Mouse (Mus musculus): ENCODE measurements around the gene Dyrk1a.

DNA sequence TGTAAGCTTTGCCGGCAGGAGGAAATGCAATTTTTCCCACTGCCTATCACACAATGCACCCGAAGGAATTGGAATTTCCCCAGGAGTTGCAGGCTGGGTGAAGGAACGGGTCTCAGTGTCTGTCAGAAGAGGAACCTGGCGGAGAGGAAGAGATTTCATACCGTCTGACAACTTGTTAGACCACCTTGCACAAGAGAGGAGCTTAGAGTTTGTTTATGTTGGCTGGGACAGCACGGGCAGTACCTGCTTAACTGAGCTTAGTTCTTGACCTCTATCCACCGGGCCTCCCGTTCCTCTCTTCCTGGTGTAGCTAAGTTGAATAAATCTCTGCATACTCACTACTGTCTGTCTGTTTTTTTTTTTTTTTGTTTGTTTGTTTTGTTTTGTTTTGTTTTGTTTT is 3.7 kb upstream of the Dyrk1a start:
- TF ChIP-seq POLR2A (IDR thresholded peaks at IDR 0.05; ENCODE audit: insufficient read length, low read depth) (no peak), MYOG (IDR thresholded peaks at IDR 0.05; ENCODE audit: control insufficient read depth in 1 of 3, insufficient read depth in 1 of 3, insufficient read length in 2 of 3, low read depth in 2 of 3) (no peak), E2F4 (IDR thresholded peaks at IDR 0.05; ENCODE audit: insufficient read depth) (no peak), CEBPB (IDR thresholded peaks at IDR 0.05; ENCODE audit: insufficient read depth, poor library complexity, severe bottlenecking) (no peak), MYOD1 (IDR thresholded peaks at IDR 0.05; ENCODE audit: control insufficient read depth in 1 of 3, insufficient read length in 2 of 3, low read depth in 2 of 3) (no peak), POLR2AphosphoS2 (IDR thresholded peaks at IDR 0.05; ENCODE audit: insufficient read length, low read depth) (no peak), MAX (IDR thresholded peaks at IDR 0.05; ENCODE audit: low read depth) (no peak), TCF12 (IDR thresholded peaks at IDR 0.05; ENCODE audit: insufficient read depth, poor library complexity, severe bottlenecking) (no peak), USF1 (IDR thresholded peaks at IDR 0.05; ENCODE audit: low read depth) (no peak)
